Mouse (Mus musculus) kidney, embryonic 15.5 days (tissue): ENCODE measurements at regions not wholly inside any gene's neighbourhood (a gene's known extent, or its start where the extent isn't known, plus 50 kb on each side); places are given as distances from the start of the nearest gene placed in this dataset.

Source experiments
- ATAC-seq: fragments of 200-750 bp; cut with Nextera tagmentation; replicated peaks from 2 replicates; pipeline ENCODE4 v1.8.0; 2017; ENCODE audit warnings: moderate TSS enrichment; ENCODE audit not compliant: low FRiP score
- H3K27ac ChIP-seq: fragments of 300-500 bp; sonication (generic); 2 replicates; pipeline ENCODE4 v1.5.1; 2015; ENCODE audit warnings: mild to moderate bottlenecking, inconsistent platforms
- H3K27me3 ChIP-seq: fragments of 300-500 bp; sonication (generic); 2 replicates; pipeline ENCODE4 v1.6.1; 2015; ENCODE audit warnings: inconsistent platforms
- H3K36me3 ChIP-seq: fragments of 300-500 bp; sonication (generic); 2 replicates; pipeline ENCODE4 v1.6.1; 2015; ENCODE audit warnings: inconsistent platforms
- H3K4me1 ChIP-seq: fragments of 300-500 bp; sonication (generic); 2 replicates; pipeline ENCODE4 v1.6.1; 2015; ENCODE audit warnings: inconsistent platforms
- H3K4me2 ChIP-seq: fragments of 300-500 bp; sonication (generic); 2 replicates; pipeline ENCODE4 v1.6.1; 2015; ENCODE audit warnings: moderate library complexity, mild to moderate bottlenecking, inconsistent platforms
- H3K4me3 ChIP-seq: fragments of 300-500 bp; sonication (generic); replicated peaks from 2 replicates; pipeline ENCODE4 v1.5.1; 2015; ENCODE audit warnings: mild to moderate bottlenecking, inconsistent platforms
- H3K9ac ChIP-seq: fragments of 300-500 bp; sonication (generic); 2 replicates; pipeline ENCODE4 v1.6.1; 2015; ENCODE audit warnings: mild to moderate bottlenecking, inconsistent platforms
- H3K9me3 ChIP-seq: fragments of 300-500 bp; sonication (generic); replicated peaks from 2 replicates; pipeline ENCODE4 v1.6.1; 2016; ENCODE audit warnings: inconsistent platforms
- WGBS: fragments of 180-500 bp; shearing (Covaris S2); methylation state at CpG from one replicate; pipeline ENCODE4 v1.1.7; 2015; ENCODE audit warnings: mixed read lengths; 5-methylcytosine and 5-hydroxymethylcytosine counted together

DNA sequence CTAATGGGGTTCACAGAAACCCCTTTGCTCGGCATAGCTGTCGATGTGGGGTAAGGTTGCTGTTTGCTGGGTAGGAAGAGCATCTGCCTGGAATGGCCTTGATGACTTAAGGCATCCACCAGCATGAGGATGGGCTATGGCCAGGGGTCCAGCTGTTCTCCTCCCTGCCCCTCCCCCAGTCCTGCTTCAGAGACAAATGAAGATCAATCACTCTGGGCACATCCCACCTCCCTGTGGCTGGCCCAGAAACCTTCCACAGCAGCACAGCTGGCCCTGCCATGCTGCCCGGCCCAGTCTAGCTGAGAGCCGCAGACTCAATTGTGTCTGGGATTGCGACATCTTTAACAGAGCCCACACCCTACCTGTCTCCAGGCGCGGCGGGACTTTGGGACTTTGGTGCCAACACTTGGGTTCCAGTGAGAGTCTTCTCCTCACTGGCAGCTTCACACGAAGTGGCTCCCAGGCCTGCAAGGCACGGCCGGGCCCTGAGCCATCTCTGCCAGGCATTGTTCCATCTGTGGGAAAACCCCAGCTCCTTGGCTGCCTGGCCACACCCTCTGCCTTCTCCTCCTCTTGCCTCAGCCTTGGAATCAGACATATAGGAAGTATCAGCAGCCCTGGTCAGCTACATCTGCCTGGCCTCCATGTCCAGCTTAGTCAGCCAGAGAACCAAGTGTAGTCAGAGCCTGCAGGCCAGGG, 149.6 kb upstream of the A530016L24Rik start:
- H3K9ac ChIP-seq = no peak overlapping the region
- peaks cover 66% of the 10 kb centered on the region for H3K4me1 ChIP-seq
- no peaks in the 10 kb centered on the region for H3K36me3 ChIP-seq
- H3K27me3 ChIP-seq = peaks cover 63% of the 10 kb centered on the region
- no peak overlapping the region for H3K4me2 ChIP-seq
- H3K4me3 ChIP-seq = no peak overlapping the region
- 0 out of 2 replicates have a peak, but pooled peaks have one; percentile 10 for ATAC-seq
- no peak overlapping the region for H3K27ac ChIP-seq
- 45% methylated on average over 11 of the region's 11 CpGs for WGBS
- no peaks in the 10 kb centered on the region for H3K9me3 ChIP-seq

DNA sequence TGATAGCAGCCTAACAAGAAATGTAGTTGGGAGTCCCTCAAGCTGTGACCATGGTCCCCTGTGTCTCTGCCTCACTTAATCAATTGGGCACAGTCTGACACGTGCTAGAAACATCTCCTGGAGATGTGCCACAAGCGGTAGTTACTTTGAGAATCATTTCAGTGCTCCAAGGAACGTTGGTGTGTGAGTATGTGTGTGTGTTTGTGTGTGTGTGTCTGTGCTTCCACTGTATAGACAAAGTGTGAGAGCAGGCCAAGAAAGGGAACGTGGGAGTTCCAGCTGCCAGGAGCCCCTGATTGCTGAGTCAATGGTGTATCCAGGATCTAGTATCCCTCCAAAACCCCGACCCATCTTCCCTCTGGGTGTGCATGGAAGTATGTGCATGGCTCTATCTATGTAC, 149.0 kb upstream of the A530016L24Rik start:
- Histone ChIP-seq H3K4me3 (no peak overlapping the region), H3K9ac (no peak overlapping the region), H3K27ac (no peak overlapping the region), H3K9me3 (no peaks in the 10 kb centered on the region), H3K36me3 (no peaks in the 10 kb centered on the region), H3K27me3 (peaks cover 57% of the 10 kb centered on the region), H3K4me1 (peaks cover 73% of the 10 kb centered on the region), H3K4me2 (no peak overlapping the region)
- WGBS = 65% methylated on average over 5 of the region's 5 CpGs
- ATAC-seq = no peak

DNA sequence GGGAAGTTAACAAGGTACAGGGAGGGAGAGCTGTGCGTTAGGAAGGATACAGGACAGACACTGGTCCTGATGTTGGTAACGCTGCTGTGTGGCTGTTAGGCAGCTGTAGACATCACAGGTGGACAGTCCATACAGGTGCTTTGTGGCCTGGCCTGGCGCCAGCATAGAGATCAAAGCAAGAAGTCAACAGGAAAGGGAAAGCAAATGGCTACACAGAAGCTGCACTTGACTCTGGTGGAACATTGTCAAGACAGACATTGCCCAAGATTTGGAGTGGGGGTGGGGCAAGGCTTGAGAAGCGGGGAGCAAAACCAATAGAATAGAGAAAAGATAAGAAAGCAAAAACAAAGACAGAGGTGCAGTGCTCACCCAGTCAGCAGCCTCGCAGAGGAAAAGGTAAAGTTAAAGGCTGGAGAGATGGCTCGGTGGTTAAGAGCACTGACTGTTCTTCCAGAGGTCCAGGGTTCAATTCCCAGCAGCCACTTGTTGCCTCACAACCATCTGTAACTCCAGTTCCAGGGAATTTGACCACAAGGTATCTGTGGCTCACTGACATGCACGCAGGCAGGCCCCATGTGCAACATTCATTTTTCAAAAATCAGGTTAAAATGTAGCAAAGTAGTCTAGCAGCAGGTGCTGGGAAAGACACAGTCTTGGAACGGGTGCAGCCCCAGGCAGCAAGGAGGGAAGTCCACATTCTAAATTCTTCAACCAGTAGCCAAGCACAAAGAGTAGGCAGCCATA, 147.3 kb upstream of the A530016L24Rik start:
- H3K36me3 ChIP-seq = no peaks in the 10 kb centered on the region
- no peaks in the 10 kb centered on the region for H3K9me3 ChIP-seq
- WGBS = 79% methylated on average over 8 of the region's 8 CpGs
- ATAC-seq = no peak
- peaks cover 42% of the 10 kb centered on the region for H3K27me3 ChIP-seq
- no peak overlapping the region for H3K4me3 ChIP-seq
- H3K4me1 ChIP-seq = peaks cover 63% of the 10 kb centered on the region
- no peak overlapping the region for H3K9ac ChIP-seq
- no peak overlapping the region for H3K27ac ChIP-seq
- no peak overlapping the region for H3K4me2 ChIP-seq

DNA sequence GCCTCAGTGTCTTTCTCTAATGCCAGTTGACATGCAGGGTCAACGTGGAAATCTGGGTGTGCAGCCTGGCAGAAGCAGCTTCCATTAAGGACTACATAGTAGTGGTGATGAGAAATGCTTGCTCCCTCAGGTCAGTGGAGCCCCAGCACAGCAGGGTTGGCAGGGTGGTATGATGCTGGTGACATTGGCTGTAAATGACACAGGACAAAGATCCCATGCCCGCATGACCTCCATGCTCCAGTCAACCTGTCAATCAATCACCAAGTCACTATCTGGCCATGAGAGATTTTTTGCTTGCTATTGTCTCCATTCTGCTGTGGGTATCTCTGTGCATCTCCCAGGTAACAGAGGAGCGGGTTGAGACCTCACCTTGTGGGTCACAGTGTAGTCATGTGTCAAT, 146.2 kb upstream of the A530016L24Rik start:
- Histone ChIP-seq H3K9ac (no peak overlapping the region), H3K27ac (no peak overlapping the region), H3K36me3 (no peaks in the 10 kb centered on the region), H3K9me3 (no peaks in the 10 kb centered on the region), H3K4me1 (peaks cover 52% of the 10 kb centered on the region), H3K27me3 (peaks cover 34% of the 10 kb centered on the region), H3K4me3 (no peak overlapping the region), H3K4me2 (no peak overlapping the region)
- no peak for ATAC-seq
- 79% methylated on average over 3 of the region's 3 CpGs for WGBS

DNA sequence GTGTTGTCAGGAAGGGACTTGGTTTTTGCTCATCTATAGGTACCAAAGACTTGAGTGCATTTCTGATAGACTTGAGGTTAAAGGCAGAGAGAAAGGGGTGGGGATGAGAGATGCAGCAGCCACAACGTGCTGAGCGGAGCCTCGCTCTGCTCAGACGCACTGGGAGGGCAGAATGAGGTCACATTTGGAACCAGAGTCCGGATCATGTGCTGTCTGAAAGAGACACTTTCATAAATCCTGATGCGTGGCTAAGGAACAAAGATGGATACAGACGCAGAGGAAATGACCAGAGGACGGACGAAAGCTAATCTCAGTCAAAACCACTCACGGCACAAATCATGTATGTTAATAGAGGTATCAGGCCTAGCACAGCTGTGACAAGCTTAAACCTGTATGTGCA, 145.0 kb upstream of the A530016L24Rik start:
- H3K9ac ChIP-seq = no peak overlapping the region
- no peak for ATAC-seq
- WGBS = 38% methylated on average over 10 of the region's 10 CpGs
- no peak overlapping the region for H3K4me2 ChIP-seq
- H3K36me3 ChIP-seq = no peaks in the 10 kb centered on the region
- H3K4me3 ChIP-seq = no peak overlapping the region
- H3K27me3 ChIP-seq = peaks cover 27% of the 10 kb centered on the region
- 0 out of 2 replicates have a peak, but pooled peaks cover 2% of the 10 kb centered on the region for H3K9me3 ChIP-seq
- H3K27ac ChIP-seq = 0 out of 2 replicates have a peak overlapping the region, but pooled peaks have one; percentile 23
- H3K4me1 ChIP-seq = peaks cover 43% of the 10 kb centered on the region

DNA sequence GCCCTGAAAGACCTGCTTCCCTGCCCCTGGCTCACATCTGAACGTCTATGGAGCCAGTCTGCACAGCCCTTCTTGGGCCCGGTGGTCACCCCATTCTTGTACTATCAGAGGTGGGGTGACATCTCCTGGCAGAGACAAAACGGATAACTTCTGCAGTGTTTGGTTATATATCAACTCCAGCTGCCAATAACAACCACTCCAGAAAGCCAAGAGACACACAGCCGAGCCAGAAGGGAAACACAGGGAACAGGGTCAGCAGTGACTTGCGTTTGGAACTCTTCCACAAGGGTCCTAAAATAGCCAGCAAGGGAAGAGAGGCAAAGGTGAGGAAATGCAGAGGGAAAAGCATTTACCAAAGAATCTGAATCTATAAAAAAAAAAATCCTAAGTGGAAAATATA, 143.5 kb upstream of the A530016L24Rik start:
- Histone ChIP-seq H3K4me2 (no peak overlapping the region), H3K4me1 (peaks cover 48% of the 10 kb centered on the region), H3K36me3 (no peaks in the 10 kb centered on the region), H3K9ac (no peak overlapping the region), H3K27ac (no peak overlapping the region), H3K9me3 (0 out of 2 replicates have a peak, but pooled peaks cover 2% of the 10 kb centered on the region), H3K4me3 (no peak overlapping the region), H3K27me3 (peaks cover 26% of the 10 kb centered on the region)
- ATAC-seq = no peak
- WGBS = 55% methylated on average over 5 of the region's 5 CpGs

DNA sequence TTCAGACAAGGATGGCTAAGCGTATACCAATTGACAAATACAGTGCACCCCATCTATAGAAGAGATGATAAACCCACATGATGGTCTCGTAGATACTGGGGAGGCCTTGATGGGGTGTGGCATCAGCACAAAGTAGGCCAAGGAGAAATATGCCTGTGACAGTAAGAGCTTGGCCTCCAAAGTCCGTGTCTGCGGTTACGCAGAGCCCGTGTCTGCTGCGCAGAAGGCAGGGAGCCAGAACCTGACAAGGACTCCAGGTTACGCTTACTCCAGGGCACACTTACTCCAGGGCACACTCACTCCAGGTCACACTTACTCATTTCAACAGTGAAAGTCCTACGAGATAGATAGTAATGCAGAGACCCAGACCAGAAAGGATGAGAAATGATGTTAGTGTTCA, 141.1 kb upstream of the A530016L24Rik start:
- no peak for ATAC-seq
- Histone ChIP-seq H3K27me3 (peaks cover 14% of the 10 kb centered on the region; the same call in 1 of the 2 replicates), H3K4me2 (no peak overlapping the region), H3K4me1 (peaks cover 49% of the 10 kb centered on the region), H3K4me3 (no peak overlapping the region), H3K27ac (no peak overlapping the region), H3K9me3 (0 out of 2 replicates have a peak, but pooled peaks cover 2% of the 10 kb centered on the region), H3K9ac (no peak overlapping the region), H3K36me3 (no peaks in the 10 kb centered on the region)
- WGBS = 96% methylated on average over 9 of the region's 9 CpGs

DNA sequence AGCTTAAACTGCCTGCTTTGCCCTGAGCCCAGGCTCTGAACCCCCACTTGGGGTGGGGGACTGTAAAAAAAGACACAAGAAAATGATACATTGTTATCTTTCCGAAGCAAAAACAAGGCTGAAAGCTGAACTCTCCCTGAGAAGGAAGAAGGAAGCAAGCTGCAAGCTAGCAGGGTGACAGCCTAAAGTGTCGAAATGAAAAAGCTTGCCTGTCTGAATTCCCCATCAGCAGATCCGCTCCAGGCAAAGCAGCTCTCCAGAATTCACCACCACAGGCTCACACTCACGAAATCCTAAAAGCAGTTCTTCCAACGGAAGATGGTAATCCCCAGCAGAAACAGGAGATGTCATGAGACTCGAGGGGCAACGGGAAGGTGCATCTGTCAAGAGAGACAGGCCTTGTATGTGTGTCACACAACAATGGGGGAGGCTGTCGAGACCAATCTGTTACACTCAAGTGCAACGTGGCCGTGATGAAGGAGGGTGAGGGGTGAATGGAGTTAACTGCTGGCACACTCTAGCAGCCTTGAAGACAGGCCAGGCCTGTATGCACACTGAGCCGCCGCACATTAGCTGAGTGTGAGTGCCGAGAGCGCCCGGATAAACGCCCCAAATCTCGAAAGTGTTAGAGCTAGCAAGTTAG, 139.5 kb upstream of the A530016L24Rik start:
- WGBS = 34% methylated on average over 17 of the region's 17 CpGs
- Histone ChIP-seq H3K4me2 (no peak overlapping the region), H3K4me1 (peaks cover 32% of the 10 kb centered on the region), H3K4me3 (no peak overlapping the region), H3K27me3 (peaks cover 11% of the 10 kb centered on the region; the same call in 1 of the 2 replicates), H3K9me3 (0 out of 2 replicates have a peak, but pooled peaks cover 2% of the 10 kb centered on the region), H3K27ac (peak overlapping the region; percentile 45; the same call in 1 of the 2 replicates), H3K36me3 (no peaks in the 10 kb centered on the region), H3K9ac (no peak overlapping the region)
- ATAC-seq = no peak

DNA sequence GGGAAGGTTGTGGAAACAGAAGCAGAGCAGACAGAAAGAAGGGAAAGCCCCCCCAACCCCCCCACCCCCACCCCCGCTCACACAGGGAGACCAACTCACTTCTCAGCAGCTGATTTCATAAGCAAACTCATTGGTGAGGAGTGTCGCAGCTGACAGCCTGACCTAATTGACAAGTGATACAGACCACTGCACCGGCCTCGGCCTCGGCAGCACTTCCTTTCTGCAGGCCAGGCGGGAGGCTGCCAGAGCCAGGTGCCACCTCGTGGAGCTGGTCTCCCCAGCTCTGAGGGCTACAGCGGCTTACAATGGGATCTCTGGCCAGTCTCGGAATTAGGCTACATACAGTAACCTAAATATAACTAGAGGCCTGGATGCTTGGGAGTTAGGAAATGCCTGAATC, 138.5 kb upstream of the A530016L24Rik start:
- WGBS = 24% methylated on average over 9 of the region's 9 CpGs
- 0 out of 2 replicates have a peak, but pooled peaks have one; percentile 77 for ATAC-seq
- no peak overlapping the region for H3K9ac ChIP-seq
- no peak overlapping the region for H3K4me2 ChIP-seq
- no peak overlapping the region for H3K4me3 ChIP-seq
- no peak overlapping the region for H3K27ac ChIP-seq
- peaks cover 11% of the 10 kb centered on the region; the same call in 1 of the 2 replicates for H3K27me3 ChIP-seq
- H3K36me3 ChIP-seq = no peaks in the 10 kb centered on the region
- peaks cover 24% of the 10 kb centered on the region for H3K4me1 ChIP-seq
- H3K9me3 ChIP-seq = 0 out of 2 replicates have a peak, but pooled peaks cover 2% of the 10 kb centered on the region

DNA sequence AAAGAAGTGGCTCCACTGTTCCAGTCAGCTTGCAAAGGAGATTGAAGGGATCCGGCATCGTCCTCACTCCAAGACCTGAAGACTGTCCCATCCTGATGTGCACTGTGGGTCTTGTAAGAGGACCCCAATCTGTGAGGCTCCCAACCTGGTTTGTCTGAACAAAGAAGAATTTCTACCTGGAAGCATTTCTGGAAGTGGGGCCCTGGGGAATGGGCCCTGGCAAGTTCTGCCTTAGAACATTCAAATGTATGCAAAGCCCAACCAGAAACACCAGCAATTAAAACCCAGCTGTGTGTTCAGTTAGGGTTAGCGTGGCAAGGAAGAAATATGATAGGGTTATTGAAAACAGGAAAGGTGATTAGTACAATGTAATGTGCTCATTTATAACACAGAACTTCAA, 125.9 kb upstream of the A530016L24Rik start:
- Histone ChIP-seq H3K36me3 (no peaks in the 10 kb centered on the region), H3K4me2 (no peak overlapping the region), H3K9ac (no peak overlapping the region), H3K27me3 (peaks cover 4% of the 10 kb centered on the region; the same call in 1 of the 2 replicates), H3K4me1 (no peaks in the 10 kb centered on the region), H3K27ac (no peak overlapping the region), H3K9me3 (no peaks in the 10 kb centered on the region), H3K4me3 (no peak overlapping the region)
- ATAC-seq = no peak
- 58% methylated on average over 3 of the region's 3 CpGs for WGBS

DNA sequence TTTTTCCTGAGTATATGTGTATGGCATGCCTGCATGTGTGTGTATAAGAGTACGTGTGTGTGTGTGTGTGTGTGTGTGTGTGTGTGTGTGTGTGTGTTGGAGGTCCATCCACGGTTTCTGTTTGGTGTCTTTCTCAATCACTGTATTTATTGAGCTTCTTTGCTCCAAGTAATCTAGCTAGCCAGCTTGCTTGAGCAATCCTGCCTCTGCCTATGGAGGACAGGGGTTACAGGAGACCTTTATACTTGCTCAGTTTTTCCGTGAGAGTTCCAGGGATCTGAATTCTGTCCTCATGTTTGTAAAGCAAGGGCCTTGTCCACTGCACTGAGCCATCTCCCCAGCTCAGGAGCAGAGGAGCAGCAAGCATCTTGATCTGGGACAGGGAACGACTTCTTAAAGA, 122.0 kb upstream of the A530016L24Rik start:
- Histone ChIP-seq H3K27ac (no peak overlapping the region), H3K4me3 (no peak overlapping the region), H3K4me1 (peaks cover 29% of the 10 kb centered on the region), H3K4me2 (no peak overlapping the region), H3K27me3 (peaks cover 12% of the 10 kb centered on the region; the same call in 1 of the 2 replicates), H3K36me3 (no peaks in the 10 kb centered on the region), H3K9me3 (no peaks in the 10 kb centered on the region), H3K9ac (no peak overlapping the region)
- 76% methylated on average over 4 of the region's 4 CpGs for WGBS
- no peak for ATAC-seq

DNA sequence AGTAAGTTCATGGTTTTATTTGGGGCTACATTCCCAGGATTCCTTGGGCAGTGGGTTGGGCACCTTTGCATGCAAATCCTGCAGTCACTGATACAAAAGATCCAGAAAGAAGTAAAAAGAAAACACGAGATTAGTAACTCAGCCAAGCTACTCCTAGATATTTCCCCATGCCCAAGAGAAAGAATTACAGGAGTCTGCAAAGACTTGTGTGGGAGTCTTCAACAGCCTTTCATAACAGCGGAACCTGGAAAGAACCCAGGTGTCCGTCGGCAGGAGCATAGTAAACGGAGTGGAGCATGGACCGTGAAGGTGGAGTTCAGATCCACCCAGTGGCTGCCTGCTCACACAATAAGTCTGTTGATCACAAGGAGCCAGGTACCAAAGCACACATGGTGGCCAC, 121.1 kb upstream of the A530016L24Rik start:
- no peaks in the 10 kb centered on the region for H3K36me3 ChIP-seq
- H3K4me1 ChIP-seq = peaks cover 38% of the 10 kb centered on the region
- H3K4me3 ChIP-seq = no peak overlapping the region
- H3K4me2 ChIP-seq = no peak overlapping the region
- no peak for ATAC-seq
- no peaks in the 10 kb centered on the region for H3K9me3 ChIP-seq
- peaks cover 12% of the 10 kb centered on the region; the same call in 1 of the 2 replicates for H3K27me3 ChIP-seq
- 51% methylated on average over 6 of the region's 6 CpGs for WGBS
- no peak overlapping the region for H3K27ac ChIP-seq
- H3K9ac ChIP-seq = no peak overlapping the region
